Mouse (Mus musculus) embryonic fibroblast, embryonic 13.5 days (primary cell): ENCODE results near the gene Angptl6.
A peak's percentile ranks its signal among the peaks of the same experiment; 100 is the strongest.

Experiments
- CTCF ChIP-seq: IDR thresholded peaks from 2 replicates; pipeline ENCODE4 v1.5.1; 2011; ENCODE audit warnings: mild to moderate bottlenecking, control low read depth, low read length, moderate library complexity, borderline replicate concordance; ENCODE audit not compliant: insufficient read depth
- POLR2A ChIP-seq: IDR thresholded peaks from 2 replicates; pipeline ENCODE4 v1.6.1; 2011; ENCODE audit warnings: low read depth, mild to moderate bottlenecking, control low read depth, low read length, moderate library complexity

- TF ChIP-seq CTCF (peak; percentile 89), POLR2A (no peak)
Measured at GRCm38 (mm10) chr9:20830901-20831643, 48.5 kb downstream of the Angptl6 start.
